Mouse (Mus musculus) ovary, postnatal 14 days (tissue): ENCODE results near the gene Pde1c.

Source experiments
- DNase-seq: peaks from one replicate; pipeline ENCODE4 v3.0.0; 2022; ENCODE audit warnings: low spot score

Pde1c gene

DNA sequence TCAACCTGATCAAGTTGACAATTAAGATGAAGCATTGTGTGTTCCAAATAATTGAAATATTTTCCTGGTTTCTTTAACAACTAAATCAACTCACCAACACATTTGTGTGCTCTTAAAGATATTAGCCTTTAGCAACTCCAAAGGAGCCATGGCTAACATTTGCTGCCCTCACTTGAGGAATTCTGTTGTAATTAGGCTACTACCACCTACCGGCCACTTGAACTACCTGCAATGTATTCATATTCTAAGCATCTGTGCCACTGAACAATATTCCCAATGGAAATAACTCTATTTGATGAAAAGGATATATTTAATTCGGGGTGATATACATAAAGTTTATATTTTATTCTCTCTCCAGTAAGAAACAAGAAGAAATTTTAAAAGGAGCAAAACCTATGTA, 121.0 kb downstream of the Pde1c start:
- DNase-seq = no peak

DNA sequence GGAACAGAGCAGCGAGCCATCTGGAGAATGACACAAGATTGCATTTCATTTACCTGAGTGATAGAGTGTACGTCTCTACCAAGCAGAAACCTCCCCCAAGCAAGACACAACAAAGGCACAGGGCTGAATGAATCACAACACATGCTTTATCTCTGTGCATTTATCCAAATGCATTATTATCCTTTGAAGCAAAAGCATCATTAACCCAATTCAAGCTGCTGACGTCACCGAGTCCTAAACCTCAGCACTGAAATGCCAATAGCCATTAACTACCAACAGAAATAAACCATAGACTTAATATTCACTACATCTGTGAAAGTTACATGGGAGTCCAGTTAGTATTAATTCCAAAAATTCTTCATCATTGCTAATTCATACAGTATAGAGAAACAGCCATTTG, 127.4 kb downstream of the Pde1c start:
- no peak for DNase-seq

DNA sequence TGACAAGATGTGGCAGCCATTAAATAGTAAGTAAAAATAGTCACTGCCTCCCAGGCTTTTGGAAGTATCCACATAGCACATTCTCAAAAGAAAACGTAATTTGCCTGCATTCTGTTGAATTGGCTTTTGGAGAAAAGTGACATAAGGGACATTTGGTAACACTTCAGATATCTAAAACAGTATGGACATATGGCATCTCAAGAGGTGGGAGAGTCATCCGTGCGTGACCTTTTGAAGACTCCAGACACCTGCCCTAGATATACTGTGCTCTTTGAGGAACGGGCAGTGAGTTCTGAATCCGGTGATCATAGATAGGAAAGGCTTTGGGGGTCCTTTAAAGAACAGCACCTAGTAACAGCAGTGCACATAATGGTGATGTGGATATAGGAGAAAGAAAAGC, 143.1 kb downstream of the Pde1c start:
- DNase-seq = no peak

GRCm38 (mm10) chr6:56422866-56423265, 146.0 kb downstream of the Pde1c start:
- DNase-seq = no peak

- DNase-seq = no peak
Measured at GRCm38 (mm10) chr6:56416191-56416590, 152.7 kb downstream of the Pde1c start.

GRCm38 (mm10) chr6:56389178-56389577, 179.7 kb downstream of the Pde1c start:
- DNase-seq = no peak

- no peak for DNase-seq
Measured at GRCm38 (mm10) chr6:56376359-56376758, 192.5 kb downstream of the Pde1c start.

GRCm38 (mm10) chr6:56374180-56374579, 194.7 kb downstream of the Pde1c start:
- DNase-seq = no peak

- no peak for DNase-seq
Measured at GRCm38 (mm10) chr6:56373753-56374152, 195.2 kb downstream of the Pde1c start.

- no peak for DNase-seq
Measured at GRCm38 (mm10) chr6:56373046-56373751, 195.7 kb downstream of the Pde1c start.

- DNase-seq = no peak
Measured at GRCm38 (mm10) chr6:56369462-56369861, 199.4 kb downstream of the Pde1c start.

DNA sequence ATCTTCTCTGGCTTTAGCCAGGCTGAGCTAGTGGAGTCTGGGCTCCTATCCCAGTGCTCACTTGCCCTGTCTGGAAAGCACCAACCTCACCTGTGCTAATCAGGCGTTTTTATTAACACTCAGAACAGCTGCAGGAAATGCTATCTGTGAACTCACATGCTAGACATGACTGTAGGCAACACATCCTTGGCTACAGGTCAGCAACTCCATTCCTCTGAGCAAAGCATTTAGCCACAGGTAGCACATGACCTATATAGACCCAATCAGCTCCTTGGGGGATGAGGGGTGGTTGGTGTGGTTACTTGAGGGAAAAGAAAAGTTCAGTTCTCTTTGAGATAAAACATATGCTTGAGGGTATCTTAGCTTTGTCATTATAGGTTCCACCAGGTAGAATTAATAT, 200.8 kb downstream of the Pde1c start:
- DNase-seq = no peak

GRCm38 (mm10) chr6:56367257-56367656, 201.6 kb downstream of the Pde1c start:
- DNase-seq = no peak

- no peak for DNase-seq
Measured at GRCm38 (mm10) chr6:56362650-56363049, 206.3 kb downstream of the Pde1c start.

GRCm38 (mm10) chr6:56362128-56362545, 206.8 kb downstream of the Pde1c start:
- no peak for DNase-seq

DNA sequence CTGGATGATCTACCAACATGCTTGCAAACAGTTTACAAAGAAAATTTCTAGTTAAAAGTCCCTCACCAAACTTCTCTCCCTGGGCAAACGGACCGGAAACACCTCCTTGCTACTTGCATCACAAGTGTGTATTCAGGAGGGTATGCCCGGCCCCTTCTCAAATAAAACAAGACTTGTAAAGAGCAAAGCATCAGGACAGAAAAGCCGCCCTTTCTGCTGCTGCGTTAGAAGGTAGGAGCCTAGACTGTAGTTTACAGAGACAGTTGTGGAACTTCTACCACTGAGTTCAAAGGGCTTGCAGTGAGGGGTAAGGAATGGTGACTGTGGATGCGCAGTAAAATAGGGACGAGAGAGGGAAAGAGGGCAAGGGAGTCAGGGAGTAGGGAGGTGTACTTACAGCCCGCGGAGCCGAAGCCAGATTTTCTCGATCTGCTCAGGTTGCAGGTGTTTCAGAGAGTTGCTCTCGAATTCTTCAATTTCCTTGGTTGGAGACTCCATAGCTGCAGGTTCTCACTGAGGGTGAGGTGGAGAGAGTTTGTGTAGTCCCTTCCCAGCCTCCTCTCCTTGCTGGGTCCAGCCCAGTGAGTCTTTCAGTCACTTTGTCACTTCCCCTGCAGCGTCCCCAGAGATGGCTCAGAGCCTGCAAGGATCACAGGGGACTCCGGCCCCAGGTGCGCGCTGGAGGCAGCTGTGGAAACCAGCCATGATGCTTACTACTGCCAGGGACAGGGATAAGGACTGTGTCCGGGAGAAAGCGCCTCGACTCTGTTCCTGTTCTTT, 207.4 kb downstream of the Pde1c start:
- no peak for DNase-seq

- DNase-seq = no peak
Measured at GRCm38 (mm10) chr6:56360086-56360485, 208.8 kb downstream of the Pde1c start.

- DNase-seq = no peak
Measured at GRCm38 (mm10) chr6:56359126-56359525, 209.8 kb downstream of the Pde1c start.

DNA sequence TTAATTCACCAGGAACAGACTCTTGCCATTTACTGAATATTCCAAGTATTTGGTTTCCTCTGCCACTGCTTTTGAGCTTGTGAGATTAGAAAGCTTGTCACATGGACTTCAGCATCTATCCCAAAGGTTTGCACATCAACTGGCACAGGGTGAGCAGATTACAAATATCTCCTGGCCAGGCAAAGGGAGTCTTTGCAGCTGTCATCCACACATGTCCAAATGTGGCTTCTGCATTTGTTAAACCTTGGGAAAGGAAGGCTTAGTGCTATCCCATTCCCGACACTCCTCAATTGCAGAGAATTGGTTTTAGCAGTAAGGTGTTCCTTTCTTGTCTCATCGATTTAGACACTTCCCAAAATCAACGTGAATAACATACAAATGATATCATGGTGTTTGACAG, 221.7 kb downstream of the Pde1c start:
- no peak for DNase-seq

DNA sequence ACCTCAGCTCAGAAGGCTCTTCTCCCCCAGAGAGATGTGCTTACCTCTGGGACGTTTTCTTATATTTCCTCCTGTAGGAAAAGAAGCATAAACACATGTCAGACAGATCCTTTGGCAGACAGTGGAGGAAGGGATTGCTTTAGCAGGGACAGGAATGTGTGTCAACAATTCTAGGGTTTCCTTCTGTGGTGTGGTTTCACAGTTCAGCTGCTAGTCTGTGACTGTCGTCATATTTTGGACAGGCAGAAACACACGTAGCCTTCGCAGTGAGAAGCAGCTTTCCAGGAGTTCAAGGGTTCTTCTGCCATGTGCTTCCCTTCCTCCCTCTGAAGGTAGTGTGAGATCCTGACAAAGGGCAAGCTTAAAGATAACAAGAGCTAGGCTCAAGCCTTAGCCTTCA, 223.8 kb downstream of the Pde1c start:
- no peak for DNase-seq

DNA sequence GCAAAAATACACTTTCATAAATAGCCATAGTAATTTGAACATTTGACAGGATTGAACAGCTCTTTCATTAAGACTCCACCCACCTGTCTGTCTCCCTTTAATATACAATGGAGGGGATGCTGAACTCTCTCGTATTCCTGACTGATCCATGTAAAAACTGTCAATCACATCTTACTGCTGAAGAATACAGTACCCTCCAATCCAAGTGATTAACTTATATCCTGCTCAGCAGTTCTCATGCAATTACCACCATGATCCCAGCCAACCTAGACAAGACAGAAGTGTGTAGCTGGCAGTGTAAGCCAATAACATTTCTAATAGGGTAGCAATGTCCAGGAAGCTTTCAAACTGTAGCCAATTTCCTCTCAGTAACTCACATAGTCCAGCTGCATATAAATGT, 226.9 kb downstream of the Pde1c start:
- no peak for DNase-seq

DNA sequence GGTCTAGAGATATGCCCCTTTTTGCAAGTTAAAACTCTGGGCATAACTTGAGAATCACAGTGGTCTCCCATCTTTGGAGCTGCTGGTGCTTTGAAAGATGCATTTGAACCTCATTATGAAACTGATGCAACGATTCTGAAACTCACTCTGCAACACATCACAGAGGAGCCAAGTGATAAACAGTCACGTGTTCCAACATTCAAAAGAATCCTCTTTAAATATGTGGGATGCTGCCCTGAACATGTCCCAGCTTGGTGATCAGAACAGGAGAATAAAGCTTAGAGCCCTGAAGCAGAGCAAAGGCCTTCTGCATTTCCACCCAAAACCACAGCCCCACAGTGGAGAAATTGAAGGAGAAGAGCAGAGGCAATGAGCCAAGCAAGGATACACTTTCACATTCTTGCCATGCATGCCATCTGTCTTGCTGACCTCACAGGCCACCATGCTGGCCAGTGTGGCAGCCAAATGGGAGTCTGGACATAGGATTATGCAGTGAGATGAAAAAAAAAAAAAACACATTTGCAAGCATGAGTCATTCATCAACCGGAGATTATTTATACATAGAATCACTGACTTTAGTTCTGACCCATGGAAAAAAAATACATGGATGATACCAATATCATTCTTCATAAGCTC, 233.0 kb downstream of the Pde1c start:
- DNase-seq = no peak

- no peak for DNase-seq
Measured at GRCm38 (mm10) chr6:56332149-56332548, 236.8 kb downstream of the Pde1c start.
